Mouse (Mus musculus) CD4-positive, CD25-positive, alpha-beta regulatory T cell, adult 2 months (primary cell): ENCODE data around the gene Plcg1.

ENCODE experiments used
- DNase-seq: peaks from one replicate; pipeline ENCODE4 v3.0.0-alpha.2; 2012; ENCODE audit warnings: low read depth, low spot score

The Plcg1 gene

GRCm38 (mm10) chr2:160735706-160736310 lies 4.7 kb downstream of the Plcg1 start:
- DNase-seq, result peak; percentile 60

GRCm38 (mm10) chr2:160736466-160736865 lies 5.4 kb downstream of the Plcg1 start:
- DNase-seq, result no peak

- DNase-seq, result no peak
These were observed 7.3 kb downstream of the Plcg1 start for GRCm38 (mm10) chr2:160738354-160738753.

DNA sequence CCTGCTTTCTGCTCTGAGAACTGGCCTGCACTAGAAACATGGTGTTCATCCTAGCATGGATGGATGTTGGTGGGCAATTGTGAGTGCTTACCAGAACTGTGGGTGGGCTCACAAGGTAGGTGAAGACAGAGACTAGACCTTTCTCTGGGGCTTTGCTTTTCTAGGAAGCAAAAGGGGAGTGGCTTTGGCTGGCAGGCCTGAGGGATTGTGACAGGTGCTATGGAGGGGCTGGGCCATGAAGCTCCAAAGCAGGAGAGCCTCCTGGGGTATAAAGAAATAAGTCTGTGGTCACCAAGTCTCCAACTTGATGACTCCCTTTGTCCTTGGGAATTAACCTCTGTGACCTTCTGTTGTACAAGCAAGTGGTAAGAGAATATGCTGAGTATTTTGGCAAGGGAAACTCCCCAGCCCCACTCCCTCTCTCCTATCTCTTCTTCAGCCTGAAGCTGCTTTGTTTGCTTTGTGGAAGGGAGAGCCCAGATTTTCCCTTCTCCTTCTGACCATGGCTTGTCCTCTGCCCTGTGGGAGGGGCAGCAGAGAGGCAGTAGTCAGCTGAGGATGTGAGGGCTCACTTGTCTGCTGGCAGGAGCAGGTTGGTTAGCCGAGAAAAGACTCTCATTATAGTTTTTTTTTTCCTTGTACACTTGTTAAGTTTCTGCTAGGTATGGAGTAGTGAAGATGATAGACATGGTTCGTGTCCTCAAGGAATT lies 8.7 kb downstream of the Plcg1 start:
- peak; percentile 30 for DNase-seq

DNA sequence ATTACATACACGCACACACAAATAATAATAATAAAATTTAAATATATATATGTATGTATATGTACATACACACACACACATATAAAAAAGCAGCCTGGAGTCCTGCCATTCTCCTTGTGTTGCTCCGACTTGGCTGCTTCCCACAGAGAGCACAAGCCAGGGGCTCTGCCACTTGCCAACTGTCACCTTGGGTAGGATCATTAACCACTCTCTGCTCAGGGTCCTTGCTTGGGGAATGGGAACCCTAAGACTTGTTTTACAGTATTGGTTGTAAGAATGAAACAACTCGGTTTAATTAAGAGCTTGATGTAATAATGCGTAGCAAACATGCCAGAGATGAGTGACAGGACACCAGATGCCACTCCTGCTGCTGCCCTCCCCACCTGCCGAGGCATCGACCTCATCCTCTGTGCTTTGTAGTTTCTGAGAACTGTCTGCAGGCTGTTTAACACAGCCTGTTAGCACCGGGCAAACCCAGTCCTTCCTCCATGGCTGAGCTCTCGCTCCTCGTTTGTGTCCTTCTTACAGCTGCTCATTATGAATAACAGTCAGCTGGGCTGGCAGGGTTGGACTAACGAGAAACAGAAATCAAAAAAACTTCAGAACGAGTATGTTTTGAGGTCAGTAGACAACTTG lies 9.5 kb downstream of the Plcg1 start:
- peak; percentile 72 for DNase-seq

- DNase-seq, result peak; percentile 35
These were observed 10.5 kb downstream of the Plcg1 start for GRCm38 (mm10) chr2:160741580-160741979.

GRCm38 (mm10) chr2:160742161-160742609 lies 11.1 kb downstream of the Plcg1 start:
- peak; percentile 67 for DNase-seq

GRCm38 (mm10) chr2:160744040-160744822 lies 13.1 kb downstream of the Plcg1 start:
- DNase-seq, result peak; percentile 56

DNA sequence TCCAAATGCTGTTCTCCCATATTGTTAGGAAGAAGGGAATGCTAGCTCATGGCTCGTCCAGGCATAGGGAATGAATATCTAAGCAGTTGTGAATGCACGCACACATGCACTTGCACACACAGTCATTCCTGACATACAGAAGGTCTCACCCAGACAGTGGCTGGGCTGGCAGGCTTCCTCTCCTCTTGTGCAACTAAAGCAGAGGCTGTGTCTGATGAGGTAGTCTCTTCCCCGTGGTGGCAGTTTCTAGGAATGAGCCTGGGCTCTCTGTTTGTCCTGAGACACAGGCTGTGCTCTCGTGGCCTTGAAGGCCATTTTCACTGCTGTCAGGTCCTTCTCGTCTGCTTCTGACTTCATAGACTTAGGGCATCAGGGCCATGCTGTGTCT lies 13.7 kb downstream of the Plcg1 start:
- no peak for DNase-seq

DNA sequence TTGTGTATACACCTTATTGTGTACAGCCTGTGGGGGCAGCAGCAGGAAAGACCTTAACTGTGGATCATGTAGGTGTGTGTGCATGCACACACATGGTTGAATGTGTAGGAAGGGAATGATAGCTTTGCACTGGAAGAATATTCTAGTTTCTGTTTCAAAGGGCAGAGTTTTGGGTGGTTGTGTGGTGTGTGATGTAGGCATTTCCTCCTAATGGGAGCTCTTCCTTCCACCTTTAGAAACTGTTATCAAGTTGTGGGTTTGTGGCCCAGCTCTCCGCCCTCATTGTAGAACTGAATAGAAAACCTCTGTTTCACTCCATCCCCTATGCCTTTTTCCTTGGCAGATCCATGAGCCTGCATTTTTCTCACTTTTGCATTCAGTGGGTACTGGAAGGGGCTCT lies 14.4 kb downstream of the Plcg1 start:
- DNase-seq, result peak; percentile 55

DNA sequence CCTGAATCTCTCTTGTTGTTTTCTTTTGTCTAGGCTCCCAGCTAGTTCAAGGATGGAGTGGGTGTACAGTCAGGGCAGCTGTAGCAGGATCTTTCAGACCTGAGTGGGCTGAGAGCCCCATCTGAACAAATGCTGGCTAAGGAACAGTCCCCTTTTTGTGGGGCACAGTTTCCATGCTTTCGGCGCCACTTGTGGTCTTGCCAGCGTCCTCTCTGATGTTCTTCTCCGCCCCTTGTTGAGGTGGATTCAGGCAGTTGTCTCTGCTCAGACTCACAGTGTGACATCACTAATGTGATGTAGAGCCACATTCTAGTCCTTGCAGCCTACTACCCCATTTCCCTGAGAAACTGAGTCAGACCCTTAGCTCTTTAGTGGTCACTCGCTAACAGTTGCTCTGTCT lies 15.5 kb downstream of the Plcg1 start:
- DNase-seq, result peak; percentile 43

DNA sequence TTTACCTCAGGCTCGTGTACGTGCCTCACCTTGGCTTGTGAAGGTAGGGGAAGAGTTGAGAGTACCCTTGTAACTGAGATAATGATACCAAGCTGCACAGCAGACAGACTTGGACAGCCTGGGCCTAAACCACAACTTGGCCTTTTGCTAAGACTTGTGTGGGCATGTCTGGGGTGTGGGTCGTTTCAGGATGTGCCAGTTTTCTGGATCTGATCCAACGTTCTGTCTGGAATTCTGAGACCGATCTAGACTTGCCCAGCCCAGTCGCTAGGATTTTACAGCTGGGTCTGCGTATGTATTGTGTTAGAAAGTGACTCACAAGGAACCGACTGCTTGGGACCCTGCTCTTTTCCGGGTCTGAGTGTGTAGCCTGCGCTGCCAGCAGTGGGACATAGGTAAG lies 16.0 kb downstream of the Plcg1 start:
- DNase-seq, result no peak

GRCm38 (mm10) chr2:160756583-160757203 lies 25.6 kb downstream of the Plcg1 start:
- peak; percentile 74 for DNase-seq

- DNase-seq, result peak; percentile 55
These were observed 29.5 kb downstream of the Plcg1 start for GRCm38 (mm10) chr2:160760433-160761184.

DNA sequence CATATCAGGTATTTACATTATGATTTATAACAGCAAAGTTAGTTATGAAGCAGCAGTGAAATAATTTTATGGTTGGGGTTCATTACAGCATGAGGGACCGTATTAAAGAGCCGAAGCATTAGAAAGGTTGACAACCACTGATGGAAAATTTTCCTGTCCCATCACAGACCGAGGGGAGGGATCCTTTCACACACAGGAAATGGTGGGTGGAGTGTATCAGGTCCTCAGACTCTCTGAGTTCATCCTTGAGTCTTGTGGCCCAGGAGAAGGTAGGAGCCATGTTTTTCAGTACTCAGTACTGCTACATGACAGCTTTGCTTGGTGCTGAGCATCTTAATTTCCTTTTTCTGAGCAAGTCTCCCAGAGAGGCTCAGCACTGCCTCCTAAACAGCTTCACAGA lies 32.7 kb downstream of the Plcg1 start:
- peak; percentile 54 for DNase-seq

GRCm38 (mm10) chr2:160764386-160764785 lies 33.3 kb downstream of the Plcg1 start:
- no peak for DNase-seq

DNA sequence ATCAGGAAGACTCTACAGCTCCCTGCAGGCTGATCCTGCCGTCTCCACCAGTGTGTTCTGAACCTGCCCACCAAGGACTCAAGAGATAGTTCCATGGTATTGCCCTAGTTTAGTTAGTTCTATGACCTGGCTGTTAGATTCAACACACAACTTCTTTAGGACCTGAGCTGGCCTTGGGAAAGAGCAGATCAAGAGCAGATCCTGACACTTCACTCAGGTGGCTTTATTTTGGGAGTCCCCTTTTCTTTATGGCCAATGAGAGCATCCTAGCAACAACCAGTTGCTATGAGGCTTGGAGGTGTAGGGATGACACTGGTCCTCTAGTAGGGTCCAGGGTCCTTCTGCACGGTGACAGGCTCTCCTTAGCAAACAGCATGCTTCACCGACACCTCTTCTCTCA lies 34.0 kb downstream of the Plcg1 start:
- DNase-seq, result no peak

DNA sequence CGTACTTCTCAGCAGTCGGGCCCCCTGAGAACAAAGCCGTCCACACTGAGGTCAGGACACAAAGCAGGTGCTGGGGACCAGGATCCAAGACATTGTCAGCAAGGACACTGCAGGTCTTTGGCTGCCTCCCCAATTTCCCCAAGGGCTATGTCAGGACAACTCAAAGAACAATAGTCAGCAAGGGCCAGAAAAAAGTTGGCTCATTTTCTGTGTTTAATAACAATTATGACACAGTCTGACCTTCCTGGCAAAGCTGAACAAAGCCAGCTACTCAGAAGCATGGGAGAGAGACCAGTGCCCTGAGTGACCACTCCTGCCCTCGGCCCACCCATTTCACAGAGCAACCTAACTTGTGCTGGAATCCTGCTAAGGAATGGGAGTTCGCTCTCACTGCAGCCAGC lies 35.3 kb downstream of the Plcg1 start:
- no peak for DNase-seq

DNA sequence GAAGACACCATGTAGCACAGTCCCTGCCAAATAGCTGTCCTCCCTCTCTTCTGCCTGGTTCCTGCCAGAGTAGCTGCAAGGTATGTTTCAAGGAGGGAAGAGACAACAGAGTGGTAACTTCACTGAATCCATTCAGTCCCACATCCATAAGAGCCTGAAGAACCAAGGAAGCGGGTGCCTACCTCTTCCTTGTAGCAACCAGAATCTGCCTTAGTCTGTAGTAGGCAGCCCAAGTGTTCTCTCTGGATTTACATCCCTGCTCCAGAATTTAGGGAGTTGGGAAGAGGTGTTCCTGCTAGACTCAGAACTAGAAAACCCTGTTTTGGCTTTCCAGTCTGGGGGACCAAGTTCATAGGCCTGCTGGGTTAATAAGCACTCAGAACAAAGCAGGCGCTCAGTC lies 36.1 kb downstream of the Plcg1 start:
- DNase-seq, result no peak

- DNase-seq, result no peak
These were observed 37.1 kb downstream of the Plcg1 start for GRCm38 (mm10) chr2:160768097-160768695.

GRCm38 (mm10) chr2:160768997-160769396 lies 37.9 kb downstream of the Plcg1 start:
- no peak for DNase-seq
